Mouse (Mus musculus): ENCODE measurements around the gene Musk.

The Musk gene

GRCm38 (mm10) chr4:58419225-58419624, 133.5 kb downstream of the Musk start:
- peak; percentile 5 for DNase-seq (ENCODE audit: low read depth, low spot score)
- H3K27me3 ChIP-seq (ENCODE audit: control insufficient read depth, insufficient read depth, low read length, poor library complexity, severe bottlenecking), result no peaks in the 10 kb centered on the region
- no peaks in the 10 kb centered on the region for H3K36me3 ChIP-seq (ENCODE audit: control insufficient read depth, insufficient read depth, low read length, poor library complexity, severe bottlenecking)

GRCm38 (mm10) chr4:58423276-58423930, 137.6 kb downstream of the Musk start:
- H3K27me3 ChIP-seq (ENCODE audit: control insufficient read depth, insufficient read depth, low read length, poor library complexity, severe bottlenecking), result no peaks in the 10 kb centered on the region
- no peaks in the 10 kb centered on the region for H3K36me3 ChIP-seq (ENCODE audit: control insufficient read depth, insufficient read depth, low read length, poor library complexity, severe bottlenecking)
- DNase-seq (ENCODE audit: low read depth, low spot score), result no peak

Measured in splenic B cell, adult 2 months (primary cell).